Mouse (Mus musculus) E14TG2a.4 (cell line): ENCODE data around the gene Map2k2.

Experiments
- CTCF ChIP-seq: conservative IDR thresholded peaks from 2 replicates; pipeline ENCODE4 v1.5.1; 2014; ENCODE audit warnings: low read length
- NANOG ChIP-seq: IDR thresholded peaks from 2 replicates; pipeline ENCODE4 v1.6.1; 2014; ENCODE audit warnings: borderline replicate concordance, low read length, mixed read lengths

GRCm38 (mm10) chr10:81077916-81078315 lies 27.8 kb upstream of the Map2k2 start:
- no peak for TF ChIP-seq CTCF
- TF ChIP-seq NANOG = no peak
